Mouse (Mus musculus): ENCODE measurements around the gene Lnpep.

DNA sequence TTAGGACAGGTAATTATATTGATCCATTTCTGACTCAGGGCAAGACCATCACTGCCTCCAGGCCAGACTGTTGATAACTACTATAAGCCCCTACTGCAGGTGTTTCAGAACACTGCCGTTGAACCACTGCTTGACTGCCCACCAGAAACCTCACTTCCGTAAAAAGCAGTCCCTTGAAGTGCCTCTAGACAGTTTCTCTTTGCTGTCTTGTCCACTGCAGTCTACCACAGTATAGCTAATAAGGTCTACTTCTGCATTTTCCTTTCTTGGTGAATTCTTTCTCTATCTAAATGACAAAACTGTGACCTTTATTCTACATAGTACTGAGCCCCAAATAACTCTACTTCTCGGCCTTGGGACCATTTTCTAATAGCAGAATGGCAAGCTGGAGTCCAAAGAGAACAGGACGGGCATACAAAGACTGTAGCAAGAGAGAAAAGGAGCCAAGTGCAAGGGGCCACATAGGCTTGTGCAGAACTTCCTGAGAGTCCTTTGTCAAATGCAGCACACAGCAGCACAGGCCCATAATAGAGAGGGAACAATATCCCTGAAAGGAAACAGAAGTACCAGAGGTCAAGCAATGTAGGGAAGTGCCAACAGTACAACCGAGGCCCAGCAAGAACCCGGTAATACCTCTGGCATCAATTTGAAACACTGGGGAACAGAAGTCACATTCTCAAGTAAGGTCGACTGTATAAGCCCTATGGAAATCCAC lies 37.4 kb downstream of the Lnpep start:
- TF ChIP-seq CTCF (IDR thresholded peaks at IDR 0.05; ENCODE audit: insufficient read depth, low read depth, low read length), result no peak
- no peak for TF ChIP-seq POLR2A (IDR thresholded peaks at IDR 0.05; ENCODE audit: insufficient read depth, low read depth, low read length)
